Mouse (Mus musculus): Measurements from ENCODE around the gene Pms2.
A peak's percentile ranks its signal among the peaks of the same experiment; 100 is the strongest.

Gene Pms2

DNA sequence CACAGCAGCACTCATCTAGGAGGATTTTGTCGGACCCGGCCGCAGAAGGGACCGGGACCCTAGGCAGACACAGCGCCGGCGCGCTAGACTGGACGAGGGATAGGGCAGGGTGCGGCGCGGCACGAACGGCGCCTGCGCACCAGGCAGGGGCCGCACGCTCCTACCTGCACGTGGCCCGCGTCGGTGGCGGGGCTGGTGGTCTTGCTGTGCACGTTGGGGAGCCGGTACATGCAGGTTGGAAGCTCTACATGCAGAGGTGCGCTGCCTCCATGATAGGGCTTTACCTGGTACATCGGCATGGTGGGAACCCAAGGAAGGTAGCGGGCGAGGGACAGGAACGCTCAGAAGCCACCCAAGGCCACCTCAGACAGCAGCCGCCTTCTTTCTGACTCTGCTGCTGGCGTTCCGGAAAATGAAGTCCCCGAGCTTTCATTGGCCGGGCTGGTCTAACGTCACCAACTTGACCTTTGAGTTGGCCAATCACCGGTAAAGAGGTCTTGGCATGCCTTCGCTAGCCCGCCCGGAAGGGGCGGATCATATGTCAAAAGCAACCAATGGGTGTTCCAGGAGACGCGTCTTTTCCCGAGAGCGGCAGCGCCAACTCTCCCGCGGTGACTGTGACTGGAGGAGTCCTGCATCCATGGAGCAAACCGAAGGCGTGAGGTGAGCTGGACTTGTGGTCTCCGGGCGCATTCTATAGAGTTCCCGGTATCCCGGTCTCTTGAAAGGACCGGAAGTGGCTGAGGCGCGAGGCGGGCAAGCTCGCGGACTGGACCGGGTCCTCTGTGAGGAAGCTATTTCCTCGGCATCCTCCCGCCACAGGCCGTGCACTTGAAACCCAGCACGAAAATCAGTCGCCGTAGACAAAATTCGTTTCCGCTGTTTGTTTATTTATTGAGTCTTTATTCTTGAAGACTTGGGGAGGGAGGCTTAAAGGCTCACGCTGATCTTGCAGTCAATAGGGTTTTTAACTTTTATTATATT, at the start of gene Pms2, which contains the start of gene Aimp2:
Gene Pms2 (plus strand): TSS at position 548 of the 984 bp plus-strand sequence.
Gene Aimp2 (minus strand): TSS at position 431 of the 984 bp plus-strand sequence.
- peak; percentile 96 to 99 for DNase-seq (ENCODE audit: low spot score in 2 of 2)

DNA sequence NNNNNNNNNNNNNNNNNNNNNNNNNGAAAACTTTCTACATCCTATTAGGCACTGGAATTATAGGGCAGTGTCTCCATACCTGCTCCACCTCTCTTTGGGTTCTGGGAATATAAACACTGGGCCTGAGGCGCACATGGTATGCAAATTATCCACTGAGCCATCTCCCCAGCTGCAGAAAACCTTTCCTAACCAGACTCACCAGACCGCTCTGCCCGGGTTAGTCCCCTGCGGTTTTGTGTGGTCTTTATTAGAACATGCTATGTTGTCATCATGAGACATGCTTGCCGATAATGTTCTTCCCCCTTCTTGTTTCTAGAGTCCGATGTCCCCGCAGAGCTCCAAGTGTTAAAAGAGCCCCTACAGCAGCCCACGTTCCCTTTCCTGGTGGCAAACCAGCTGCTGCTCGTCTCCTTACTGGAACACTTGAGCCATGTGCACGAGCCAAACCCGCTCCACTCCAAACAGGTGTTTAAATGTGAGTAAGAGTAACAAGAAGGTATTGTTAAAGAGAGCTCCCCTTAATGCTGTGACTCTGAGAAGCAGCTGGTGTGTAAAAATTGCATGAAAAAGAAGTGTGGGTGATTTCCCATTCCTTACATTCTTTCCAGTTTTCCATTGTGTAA, 38.1 kb upstream of the Pms2 start:
- no peak for DNase-seq (ENCODE audit: low spot score in 2 of 2)

DNA sequence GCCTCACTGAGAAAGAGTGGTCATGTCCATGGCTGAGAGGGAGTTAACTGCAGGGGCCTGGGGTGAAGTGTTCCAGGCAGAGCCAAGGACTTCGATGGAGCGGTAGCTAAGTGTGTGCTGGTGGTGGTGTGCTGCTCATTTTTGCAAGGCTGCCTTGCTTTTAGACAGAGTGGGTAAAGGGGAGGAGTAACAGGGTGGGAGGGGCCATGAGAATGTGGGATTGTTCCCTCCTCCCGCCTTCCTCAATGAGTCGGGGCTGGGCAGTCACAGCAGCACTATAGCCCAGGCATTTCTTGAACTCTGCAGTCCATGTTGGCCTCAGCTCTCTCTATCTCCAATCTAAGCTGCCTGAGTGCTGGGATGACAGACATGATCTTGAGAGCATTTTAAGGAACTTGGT, 35.2 kb upstream of the Pms2 start:
- DNase-seq (ENCODE audit: low spot score in 2 of 2), result no peak

DNA sequence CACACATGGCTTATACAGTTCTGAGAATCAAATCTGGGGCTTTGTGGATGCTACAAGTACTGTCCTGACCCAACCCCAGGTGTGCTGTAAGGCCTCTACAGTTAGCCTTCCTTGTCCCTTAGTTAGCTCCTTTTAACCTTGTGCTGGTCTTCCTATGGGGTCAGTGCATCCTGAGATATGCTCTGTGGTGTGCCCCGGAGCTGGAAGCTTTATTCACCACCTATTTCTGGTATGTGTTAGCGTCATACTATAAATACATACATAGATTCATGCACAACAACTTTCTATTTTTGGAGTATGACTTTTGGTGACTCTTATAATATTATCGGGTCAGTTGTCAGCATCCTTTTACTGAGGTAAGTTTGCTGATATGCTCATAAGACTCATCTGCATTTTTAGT, 24.5 kb upstream of the Pms2 start:
- DNase-seq (ENCODE audit: low spot score in 2 of 2), result no peak

DNA sequence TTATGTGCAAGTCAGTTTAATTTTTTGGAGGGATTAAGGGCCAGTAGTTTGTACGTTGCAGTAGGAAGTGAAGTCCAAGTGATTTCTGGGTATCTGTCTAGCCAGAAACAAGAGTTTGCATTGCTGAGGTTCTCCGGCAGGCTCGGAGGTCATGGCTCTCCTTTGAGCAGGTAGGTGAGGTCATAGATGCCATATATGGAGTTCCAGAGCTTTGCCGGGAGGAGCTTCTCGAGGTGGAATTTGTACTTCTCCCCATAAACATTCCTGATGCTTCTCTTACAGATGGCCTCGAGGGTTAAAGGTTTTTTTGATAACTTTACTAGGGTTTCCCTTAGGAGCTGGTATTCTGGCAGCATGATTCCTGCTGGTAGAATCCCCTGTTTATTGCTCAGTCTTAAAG, 19.0 kb upstream of the Pms2 start:
- no peak for DNase-seq (ENCODE audit: low spot score in 2 of 2)

DNA sequence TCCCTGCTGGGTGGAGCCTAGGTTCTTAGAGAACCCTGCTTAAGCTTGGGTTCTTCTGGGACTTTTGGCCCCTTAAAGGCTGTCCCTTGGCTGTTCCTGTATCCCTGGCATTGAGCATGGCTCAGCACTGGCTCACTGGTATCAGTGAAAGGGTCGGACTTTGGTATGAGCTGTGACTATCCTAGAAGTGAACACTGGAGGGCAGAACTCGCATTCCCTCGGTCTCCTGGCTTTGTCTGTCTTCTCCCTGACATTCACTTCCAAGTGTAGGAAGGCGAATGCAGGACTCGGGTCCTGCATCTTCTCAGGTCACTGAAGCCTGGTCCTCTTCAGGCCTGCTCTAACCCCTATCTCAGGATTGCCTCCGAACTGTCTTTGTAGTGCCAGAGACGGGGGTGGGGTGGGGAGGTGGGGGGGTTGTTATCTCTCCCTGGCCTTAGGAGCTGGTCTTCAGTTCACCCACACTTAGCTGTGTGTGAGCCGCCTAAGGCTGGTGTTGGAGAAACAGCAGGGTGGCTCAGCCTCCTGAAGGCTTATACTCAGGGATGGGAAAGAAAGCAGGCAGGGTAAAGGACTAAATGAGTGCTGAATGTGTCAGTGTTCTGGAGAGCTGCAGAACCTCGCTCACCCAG, 17.4 kb upstream of the Pms2 start:
- DNase-seq (ENCODE audit: low spot score in 2 of 2), result no peak

DNA sequence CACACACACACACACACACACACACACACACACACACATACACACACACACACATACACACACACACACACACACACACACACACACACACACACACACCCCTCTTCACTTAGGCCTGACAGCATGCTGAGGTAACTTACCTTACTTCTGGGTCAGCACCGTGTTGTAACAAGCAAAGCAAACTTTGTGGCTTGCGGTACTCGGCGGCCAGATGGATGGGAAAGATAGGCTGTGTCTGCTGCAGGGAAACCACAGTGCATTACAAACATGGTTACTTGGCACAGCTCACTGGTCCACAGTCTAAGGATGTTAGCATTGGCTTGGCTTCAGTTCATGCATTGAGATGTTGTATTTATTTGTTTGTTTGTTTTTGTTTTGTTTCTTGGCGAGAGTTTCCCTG, 16.4 kb upstream of the Pms2 start:
- DNase-seq (ENCODE audit: low spot score in 2 of 2), result no peak

DNA sequence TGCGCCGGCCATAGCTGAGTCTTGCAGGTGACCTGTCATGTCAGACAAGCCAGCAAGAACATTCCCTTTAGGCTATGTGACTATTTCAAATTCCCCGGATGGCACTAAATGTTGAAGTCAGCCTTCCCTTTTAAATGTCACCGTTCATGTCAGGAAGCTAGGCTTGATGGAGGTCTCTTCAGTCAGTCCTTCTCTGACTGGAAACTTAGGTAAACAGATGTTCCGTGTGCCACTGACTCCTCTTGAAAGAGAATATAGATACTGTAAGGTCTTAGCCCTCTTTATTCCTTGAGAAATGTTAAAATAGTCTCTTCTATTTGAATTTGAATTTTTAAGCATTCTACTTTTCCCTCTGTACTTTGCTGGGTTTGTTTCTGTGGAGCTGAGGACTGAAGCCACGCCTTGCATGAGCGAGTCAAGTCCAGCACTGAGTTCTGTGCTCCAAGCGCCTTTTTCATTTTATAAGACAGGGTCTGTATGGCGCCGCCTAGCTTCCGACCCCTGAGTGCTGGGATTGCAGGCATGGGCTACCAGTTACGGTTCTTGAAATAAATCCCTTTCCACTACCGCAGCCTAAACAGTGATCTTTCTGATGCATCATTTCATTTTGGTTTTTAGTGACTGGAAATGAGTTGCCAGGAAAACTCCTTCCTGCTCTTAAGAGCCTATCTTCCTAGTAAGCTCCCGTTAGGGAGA, 12.0 kb upstream of the Pms2 start, which contains the start of gene Ankrd61:
Gene Ankrd61 (minus strand): TSS at position 51 of the 696 bp plus-strand sequence.
- DNase-seq (ENCODE audit: low spot score in 2 of 2), result no peak

DNA sequence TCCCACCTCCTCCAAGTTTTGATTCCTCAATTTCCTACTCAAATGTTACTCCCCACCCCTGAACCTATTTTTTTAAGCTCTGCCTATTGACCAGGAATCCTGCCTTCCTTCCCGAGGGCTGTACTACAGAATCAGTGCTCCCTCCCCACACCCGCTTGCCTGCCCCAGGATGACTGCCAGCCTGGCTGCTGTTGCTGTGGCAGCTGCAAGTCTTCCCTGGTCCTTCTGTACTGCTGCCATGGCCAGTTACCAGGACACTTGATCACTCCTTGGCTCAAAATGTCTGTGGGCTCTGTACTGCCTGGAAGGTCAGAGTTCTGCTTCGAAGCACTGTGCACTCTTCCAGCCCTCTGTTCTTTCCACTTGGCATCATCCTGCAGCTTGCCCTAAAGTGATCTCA, 7.7 kb upstream of the Pms2 start:
- peak in 1 of 2 experiments; percentile 16 for DNase-seq (ENCODE audit: low spot score in 2 of 2)

DNA sequence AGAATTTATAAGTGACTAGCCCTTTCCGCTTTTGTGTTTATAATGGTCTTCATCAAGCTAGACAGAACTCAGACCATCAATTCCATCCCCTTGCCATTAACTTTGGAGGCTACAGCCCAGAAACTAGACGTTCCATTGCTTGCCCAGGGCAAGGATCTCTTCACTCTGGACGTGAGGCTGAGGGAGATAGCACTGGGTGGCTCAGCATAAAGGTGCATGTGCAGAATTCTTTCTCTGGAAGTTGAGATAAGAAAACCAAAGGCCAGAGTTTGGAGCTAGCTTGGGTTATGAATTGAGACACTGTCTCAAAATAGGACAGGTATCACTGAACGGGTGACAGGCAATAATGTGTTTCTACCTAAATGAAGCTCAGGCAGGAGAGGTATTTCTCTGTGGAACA, 6.0 kb upstream of the Pms2 start:
- DNase-seq (ENCODE audit: low spot score in 2 of 2), result no peak

DNA sequence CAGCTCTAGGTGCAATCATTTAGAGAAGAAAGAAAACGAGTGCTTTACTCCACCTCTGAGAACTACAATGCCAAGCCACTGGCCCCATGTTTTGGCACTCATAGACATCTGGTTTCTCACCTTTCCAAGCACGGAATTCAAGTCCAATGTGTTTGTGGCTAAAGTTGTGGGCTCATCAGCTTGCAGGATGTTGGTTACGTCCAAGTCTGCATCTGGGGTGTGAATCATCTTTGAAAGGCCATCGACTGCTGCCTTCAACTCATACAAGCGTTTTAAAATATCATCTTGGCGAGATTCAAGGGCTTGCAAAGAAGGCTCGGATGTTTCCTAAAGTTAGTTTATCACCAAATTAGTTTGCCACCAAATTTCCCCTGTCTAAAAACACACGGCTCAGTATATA, 3.3 kb upstream of the Pms2 start:
- no peak for DNase-seq (ENCODE audit: low spot score in 2 of 2)

DNA sequence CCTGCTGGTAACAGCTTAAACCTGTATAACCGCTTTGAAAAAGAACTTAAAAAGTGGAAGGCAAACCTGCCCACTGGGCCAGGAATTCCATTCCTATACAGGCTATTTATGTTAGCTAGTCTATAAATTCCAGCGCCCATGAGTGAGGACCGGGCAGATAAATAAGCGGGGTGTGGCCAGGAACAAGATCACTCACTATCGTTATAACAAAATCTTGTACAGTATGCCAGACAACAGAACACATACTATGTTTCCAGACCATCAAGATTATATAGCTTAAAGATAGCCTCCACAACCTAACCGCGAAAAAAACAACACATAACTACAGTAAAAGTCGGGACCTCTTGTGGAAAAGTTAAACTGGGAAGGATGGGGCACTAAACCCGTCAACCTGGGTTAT, 838 bp upstream of the Pms2 start:
- no peak for DNase-seq (ENCODE audit: low spot score in 2 of 2)

DNA sequence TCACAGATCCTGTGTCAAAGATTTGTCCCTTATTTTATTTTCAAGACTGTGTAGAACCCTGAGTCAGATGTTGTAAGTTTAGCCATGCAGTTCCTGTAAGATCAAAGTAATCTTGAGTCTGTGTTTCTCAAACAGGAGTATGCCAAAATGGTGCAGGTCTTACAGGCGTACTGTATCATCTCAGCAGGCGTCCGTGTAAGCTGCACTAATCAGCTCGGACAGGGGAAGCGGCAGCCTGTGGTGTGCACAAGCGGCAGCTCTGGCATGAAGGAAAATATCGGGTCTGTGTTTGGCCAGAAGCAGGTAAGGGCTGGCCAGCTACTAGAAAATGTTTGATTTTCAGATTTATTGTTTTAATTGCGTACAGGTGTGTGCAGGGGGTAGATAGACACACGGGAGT, 6.5 kb downstream of the Pms2 start:
- DNase-seq (ENCODE audit: low spot score in 2 of 2), result no peak

DNA sequence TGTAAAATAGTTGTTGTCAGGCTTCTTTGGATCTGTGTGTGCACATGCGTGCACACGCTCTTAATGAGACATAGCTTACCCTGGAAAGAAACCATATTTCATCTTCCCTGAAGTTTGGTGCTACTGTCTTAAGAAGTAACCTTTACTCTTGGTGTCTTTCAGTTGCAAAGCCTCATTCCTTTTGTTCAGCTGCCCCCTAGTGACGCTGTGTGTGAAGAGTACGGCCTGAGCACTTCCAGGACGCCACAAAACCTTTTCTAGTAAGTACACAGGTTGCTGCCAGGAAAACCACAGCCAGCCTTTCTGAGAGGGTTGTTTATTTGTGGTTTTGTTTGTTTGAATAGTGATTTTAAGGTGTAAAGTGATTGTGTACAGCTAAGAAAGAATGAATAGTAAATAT, 7.7 kb downstream of the Pms2 start:
- DNase-seq (ENCODE audit: low spot score in 2 of 2), result no peak

DNA sequence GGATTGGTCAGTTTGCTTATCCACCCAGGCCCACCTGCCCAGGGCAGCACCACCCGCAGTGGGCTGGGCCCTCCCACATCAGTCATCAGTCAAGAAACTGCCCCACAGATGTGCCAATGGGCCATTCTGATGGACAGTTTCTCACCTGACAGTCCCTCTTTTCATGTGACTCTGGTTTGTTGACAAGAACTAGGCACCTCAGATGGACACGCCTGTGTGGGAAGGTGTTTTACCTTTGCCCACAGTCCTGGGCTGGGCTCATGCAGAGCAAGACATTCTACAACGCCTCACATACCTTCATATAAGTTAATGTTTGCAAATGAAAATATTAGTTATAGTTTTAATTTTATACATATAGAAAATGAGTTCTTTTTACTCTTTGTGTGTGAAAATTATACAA, 8.4 kb downstream of the Pms2 start:
- DNase-seq (ENCODE audit: low spot score in 2 of 2), result no peak

DNA sequence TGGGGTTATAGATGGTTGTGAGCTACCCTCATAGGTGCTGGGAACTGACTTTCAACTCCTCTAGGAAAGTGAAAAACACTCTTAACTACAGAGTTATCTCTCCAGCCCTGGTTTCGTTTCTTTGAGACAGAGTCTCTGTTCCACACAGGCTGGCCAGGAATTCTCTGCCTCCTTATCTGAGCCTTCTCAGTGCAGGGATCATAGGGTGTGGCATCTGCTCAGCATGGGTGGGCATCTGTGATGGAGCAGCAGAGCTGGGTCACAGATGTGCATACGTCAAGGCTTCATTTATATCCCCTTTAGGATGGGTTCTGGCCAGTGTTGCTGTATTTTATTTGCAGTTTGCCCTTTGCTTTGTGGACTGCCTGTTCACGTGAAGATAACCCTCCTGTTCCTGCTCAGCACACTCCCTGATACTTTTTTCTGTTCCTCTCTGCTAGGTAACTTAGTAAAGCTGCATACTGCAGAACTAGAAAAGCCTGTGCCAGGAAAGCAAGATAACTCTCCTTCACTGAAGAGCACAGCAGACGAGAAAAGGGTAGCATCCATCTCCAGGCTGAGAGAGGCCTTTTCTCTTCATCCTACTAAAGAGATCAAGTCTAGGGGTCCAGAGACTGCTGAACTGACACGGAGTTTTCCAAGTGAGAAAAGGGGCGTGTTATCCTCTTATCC, 15.2 kb downstream of the Pms2 start:
- no peak for DNase-seq (ENCODE audit: low spot score in 2 of 2)

DNA sequence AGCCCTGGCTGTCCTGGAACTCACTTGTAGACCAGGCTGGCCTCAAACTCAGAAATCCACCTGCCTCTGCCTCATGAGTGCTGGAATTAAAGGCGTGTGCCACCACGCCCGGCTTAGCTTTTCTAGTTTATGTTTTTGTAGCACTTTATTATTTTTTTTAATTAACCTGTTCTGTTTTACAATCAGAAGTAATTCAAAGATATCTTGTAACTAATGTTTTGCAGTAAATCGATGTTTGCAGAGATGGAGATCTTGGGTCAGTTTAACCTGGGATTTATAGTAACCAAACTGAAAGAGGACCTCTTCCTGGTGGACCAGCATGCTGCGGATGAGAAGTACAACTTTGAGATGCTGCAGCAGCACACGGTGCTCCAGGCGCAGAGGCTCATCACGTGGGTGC, 18.1 kb downstream of the Pms2 start, which contains the start of gene Gm42421:
Gene Gm42421 (plus strand): TSS at position 301 of the 400 bp plus-strand sequence.
- DNase-seq (ENCODE audit: low spot score in 2 of 2), result no peak

DNA sequence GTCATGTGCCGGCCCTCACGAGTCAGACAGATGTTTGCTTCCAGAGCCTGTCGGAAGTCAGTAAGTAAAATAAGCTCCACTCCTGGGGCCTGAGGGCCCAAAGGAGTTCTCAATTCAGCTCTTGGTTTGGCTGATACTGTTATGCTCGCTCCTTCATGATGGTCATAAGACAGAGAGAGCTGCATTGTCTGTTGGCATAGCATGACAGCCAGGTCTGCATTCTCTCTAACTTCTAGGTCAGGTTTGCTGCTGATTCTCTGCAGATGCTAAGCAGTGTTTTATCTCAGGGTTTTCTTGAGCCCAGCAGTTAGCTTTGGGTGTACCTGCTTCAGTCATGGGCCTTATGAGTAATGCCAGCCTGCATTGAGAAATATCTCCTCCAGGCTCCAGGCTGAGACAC, 19.5 kb downstream of the Pms2 start:
- no peak for DNase-seq (ENCODE audit: low spot score in 2 of 2)

DNA sequence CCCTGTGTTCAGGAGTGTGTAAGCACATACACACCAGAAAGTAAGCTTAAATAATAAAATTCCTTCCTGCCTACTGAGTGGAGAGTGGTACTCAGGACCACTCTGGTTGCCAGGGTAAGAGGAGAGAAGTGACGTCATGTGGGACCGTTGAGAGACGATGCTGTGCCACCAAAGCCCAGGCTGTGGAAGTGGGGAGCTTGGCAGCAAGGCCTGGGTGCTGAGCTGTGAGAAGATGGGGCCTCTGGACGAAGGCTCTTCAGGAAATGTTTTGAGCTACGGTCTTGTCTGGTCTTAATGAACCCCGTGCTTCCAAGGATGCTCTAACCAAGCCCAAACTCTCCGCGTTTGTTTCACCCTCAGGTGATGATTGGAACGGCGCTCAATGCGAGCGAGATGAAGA, 20.9 kb downstream of the Pms2 start:
- DNase-seq (ENCODE audit: low spot score in 2 of 2), result no peak

DNA sequence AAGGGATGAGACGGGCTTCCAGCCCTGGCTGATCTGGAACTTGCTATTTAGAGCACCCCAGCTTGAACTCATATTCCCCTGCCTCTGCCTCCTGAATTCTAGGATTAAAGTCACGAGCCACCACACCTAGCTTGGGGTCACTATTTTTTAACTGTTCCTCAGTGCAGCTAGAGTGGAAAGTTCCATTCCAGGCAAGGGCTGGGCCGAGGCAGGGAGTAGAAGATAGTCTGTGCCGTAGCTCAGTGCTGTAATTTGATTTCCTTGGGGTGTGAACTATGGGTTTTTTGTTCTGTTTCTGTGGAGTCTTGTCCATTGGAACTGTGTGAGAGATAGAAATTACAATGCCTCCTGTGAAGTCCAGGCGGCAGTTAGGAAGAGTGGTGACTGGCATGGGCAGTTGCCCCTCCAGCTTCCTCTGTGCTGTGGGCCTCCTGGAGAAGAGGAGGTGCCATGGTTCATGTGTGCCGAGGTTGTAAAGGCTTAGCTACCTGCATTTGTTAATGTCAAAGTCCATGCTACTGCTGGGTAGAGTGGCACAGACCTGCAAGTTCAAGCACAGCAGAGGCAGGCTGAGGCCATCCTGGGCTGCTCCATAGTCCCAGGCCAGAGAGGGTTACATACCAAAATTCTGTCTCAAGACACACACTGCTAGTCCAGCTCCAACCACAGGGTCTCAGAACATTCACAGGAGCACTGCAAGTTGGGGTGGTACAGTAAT, 22.3 kb downstream of the Pms2 start:
- DNase-seq (ENCODE audit: low spot score in 2 of 2), result no peak

DNA sequence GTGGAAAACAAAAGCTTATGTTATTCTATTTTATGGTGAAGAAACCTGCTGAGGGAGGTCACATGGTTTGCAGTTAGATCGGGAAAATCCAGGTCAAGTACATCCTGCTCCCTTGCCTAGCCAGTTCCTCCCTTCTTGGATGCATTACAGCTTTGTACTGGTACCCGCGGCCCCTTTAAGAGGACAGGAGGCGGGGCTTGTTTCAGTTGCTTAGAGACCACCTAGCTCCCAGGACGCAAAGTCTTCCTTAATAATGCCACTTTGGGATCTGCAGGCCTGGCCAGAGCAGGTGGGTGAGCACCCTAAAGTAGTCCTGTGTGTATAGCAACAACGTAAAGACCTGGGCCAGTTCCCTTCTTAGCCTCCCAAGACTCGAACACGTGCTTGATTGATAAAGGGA, 23.1 kb downstream of the Pms2 start, which contains the start of gene Rsph10b:
Gene Rsph10b (plus strand): TSS at position 205 of the 400 bp plus-strand sequence.
- DNase-seq (ENCODE audit: low spot score in 2 of 2), result no peak
